19 mouse cellular contexts compared by ENCODE assay signal in the genomic region with DNA sequence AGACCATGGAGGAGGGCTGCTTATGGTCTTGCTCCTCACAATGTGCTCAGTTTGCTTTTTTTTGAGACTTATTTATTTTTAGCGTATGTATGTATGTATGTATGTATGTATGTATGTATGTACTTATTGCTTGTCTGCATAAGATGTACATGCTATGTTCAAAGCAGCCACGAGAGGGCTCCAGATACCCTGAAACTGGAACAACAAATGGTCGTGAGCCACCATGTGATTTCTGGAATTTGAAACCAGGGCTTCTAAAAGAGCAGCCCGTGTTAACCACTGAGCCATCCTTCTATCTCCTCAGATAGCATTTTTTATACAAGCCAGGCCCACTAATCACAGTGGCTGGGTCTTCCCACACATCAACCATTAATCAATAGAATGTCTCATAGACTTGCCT.
"Had no signal": no experiment of that assay in that cellular context is flagged by ENCODE, and none has a peak within 500 bp of the region (broad histone marks: within the 10 kb centered on the region; RNA-seq: fewer than 3 reads in every experiment).

No protein-coding gene starts in this region.

- H3K4me3 ChIP-seq: midbrain, embryonic 10.5 days; midbrain, embryonic 12.5 days; myocyte; neural tube, embryonic 13.5 days; neural tube, embryonic 15.5 days had no signal

- H3K4me2 ChIP-seq: lung, embryonic 14.5 days; midbrain, embryonic 12.5 days; neural tube, embryonic 13.5 days; neural tube, embryonic 15.5 days had no signal

- H3K27me3 ChIP-seq: midbrain, embryonic 12.5 days; neural tube, embryonic 13.5 days; neural tube, embryonic 15.5 days had no signal

- H3K9ac ChIP-seq: lung, embryonic 14.5 days; midbrain, embryonic 12.5 days; neural tube, embryonic 13.5 days; neural tube, embryonic 15.5 days had no signal

- H3K36me3 ChIP-seq: midbrain, embryonic 10.5 days; midbrain, embryonic 12.5 days; neural tube, embryonic 13.5 days; neural tube, embryonic 15.5 days had no signal

- ATAC-seq: midbrain, embryonic 16.5 days had no signal

- DNase-seq: lung, adult 18-20 months; lung, embryonic 14.5 days; lung, postnatal 10 days; midbrain, embryonic 14.5 days; retina, postnatal 1 day; right cerebral cortex, adult 18-20 months; right cerebral cortex, postnatal 25 days; right cerebral cortex, postnatal 4 days; spleen, adult 18-20 months; thymus, adult 18-20 months; thymus, postnatal 14 days; thymus, postnatal 36 days had no signal

- H3K4me1 ChIP-seq: midbrain, embryonic 10.5 days; midbrain, embryonic 12.5 days; neural tube, embryonic 13.5 days; neural tube, embryonic 15.5 days had no signal

- H3K27ac ChIP-seq: macrophage; midbrain, embryonic 10.5 days; midbrain, embryonic 12.5 days; neural tube, embryonic 13.5 days; neural tube, embryonic 15.5 days had no signal
